Mouse (Mus musculus) heart, postnatal 0 days (tissue): ENCODE data around the gene Alx3. TPM values are rescaled to one million over a fixed set of nuclear protein-coding genes. Genes with fewer than 3 reads are reported as not detected.

Experiments
- ATAC-seq: fragments of 200-750 bp; cut with Nextera tagmentation; 2 replicates; pipeline ENCODE4 v1.8.0; 2017; ENCODE audit warnings: low read depth, moderate number of reproducible peaks, moderate library complexity; ENCODE audit not compliant: insufficient read depth
- DNase-seq: peaks from one replicate; pipeline ENCODE4 v3.0.0-alpha.2; 2016; ENCODE audit warnings: low spot score
- H3K27ac ChIP-seq: fragments of 300-500 bp; sonication (generic); 2 replicates; pipeline ENCODE4 v1.5.1; 2014; ENCODE audit warnings: low read depth, mild to moderate bottlenecking
- H3K27me3 ChIP-seq: fragments of 300-500 bp; sonication (generic); 2 replicates; pipeline ENCODE4 v1.6.1; 2014; ENCODE audit warnings: low read length, mixed read lengths; ENCODE audit not compliant: control insufficient read depth, insufficient read depth
- H3K36me3 ChIP-seq: fragments of 300-500 bp; sonication (generic); replicated peaks from 2 replicates; pipeline ENCODE4 v1.6.1; 2014; ENCODE audit warnings: low read length, mixed read lengths; ENCODE audit not compliant: control insufficient read depth, insufficient read depth
- H3K4me1 ChIP-seq: fragments of 300-500 bp; sonication (generic); 2 replicates; pipeline ENCODE4 v1.6.1; 2014; ENCODE audit warnings: antibody characterized with exemption; ENCODE audit not compliant: control insufficient read depth, insufficient read depth
- H3K4me2 ChIP-seq: fragments of 300-500 bp; sonication (generic); 2 replicates; pipeline ENCODE4 v1.6.1; 2014; ENCODE audit warnings: low read depth, mild to moderate bottlenecking, low read length, moderate library complexity
- H3K4me3 ChIP-seq: fragments of 300-500 bp; sonication (generic); 2 replicates; pipeline ENCODE4 v1.5.1; 2014; ENCODE audit warnings: low read depth, low read length
- H3K9ac ChIP-seq: fragments of 300-500 bp; sonication (generic); replicated peaks from 2 replicates; pipeline ENCODE4 v1.6.1; 2014; ENCODE audit warnings: low read depth, low read length, mixed read lengths
- H3K9me3 ChIP-seq: fragments of 300-500 bp; sonication (generic); replicated peaks from 2 replicates; pipeline ENCODE4 v1.6.1; 2016; ENCODE audit warnings: low read length; ENCODE audit not compliant: control insufficient read depth
- CTCF ChIP-seq: IDR thresholded peaks from 2 replicates; pipeline ENCODE4 v1.5.1; 2016; ENCODE audit warnings: antibody characterized with exemption, control low read depth, low read depth
- EP300 ChIP-seq: IDR thresholded peaks from 2 replicates; pipeline ENCODE4 v1.6.1; 2016; ENCODE audit warnings: antibody characterized with exemption, low read depth
- WGBS: fragments of 180-500 bp; shearing (Covaris S2); extraction: QIAGEN DNeasy Blood & Tissue Kit; methylation state at CpG from one replicate; pipeline ENCODE4 v1.1.7; 2014; 5-methylcytosine and 5-hydroxymethylcytosine counted together
- polyA plus RNA-seq: library from polyadenylated mRNA; unstranded; fragments of >200 nt; fragmentation: Nextera tagmentation; extraction: Ambion mirVana; gene quantifications from 2 replicates; pipeline ENCODE4 v1.2.1, GENCODE M21; 2015
- total RNA-seq: library from RNA; depleted of rRNA; stranded (reverse); fragments of >200 nt; gene quantifications from 2 replicates; pipeline ENCODE4 v1.2.3, GENCODE M21; 2014; ENCODE audit warnings: low replicate concordance

Alx3 gene
- total and polyA plus RNA-seq, 2 experiments from 2014 or later = not detected

DNA sequence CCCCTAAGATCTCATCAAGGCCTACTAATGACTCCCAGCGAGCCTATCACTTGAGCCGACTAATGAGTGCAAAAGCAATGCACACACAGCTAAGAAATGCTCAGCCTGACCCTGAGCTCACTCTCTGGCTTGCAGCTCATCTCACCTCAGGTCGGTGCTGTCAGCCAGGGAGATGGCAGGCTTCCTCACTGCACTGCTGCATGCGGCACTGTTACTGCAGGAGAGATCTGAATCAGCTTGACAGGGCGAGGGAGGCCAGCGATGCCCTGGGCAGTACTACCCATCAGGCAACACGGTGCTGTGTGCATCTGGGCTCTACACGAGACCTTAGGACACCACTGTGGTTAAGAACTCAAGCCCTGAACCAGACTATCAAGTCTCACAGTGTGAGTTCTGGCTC lies 30.7 kb downstream of the Alx3 start:
- no peak for TF ChIP-seq CTCF
- TF ChIP-seq EP300 = no peak
- H3K27me3 ChIP-seq = no peaks in the 10 kb centered on the region
- 93% methylated on average over 8 of the region's 8 CpGs for WGBS

DNA sequence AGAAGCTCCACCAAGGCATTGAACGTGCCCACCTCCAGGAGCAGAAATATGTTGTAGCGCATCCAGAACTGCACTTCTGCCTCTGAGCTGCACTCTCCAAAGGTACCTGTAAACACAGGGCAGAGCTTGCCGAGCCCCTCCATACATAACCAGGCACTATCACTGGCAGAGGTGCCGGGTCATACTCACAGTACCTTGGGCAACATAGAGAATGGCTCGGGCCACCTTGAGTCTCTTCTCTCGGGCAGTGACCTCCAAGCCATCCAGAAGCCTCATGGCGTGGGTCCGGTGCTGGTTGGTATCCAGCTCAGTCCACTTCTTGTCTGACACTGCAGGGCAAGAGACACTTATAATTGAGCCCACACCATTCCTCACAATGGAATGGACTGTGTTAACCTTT lies 31.9 kb downstream of the Alx3 start:
- peaks cover 69% of the 10 kb centered on the region for H3K36me3 ChIP-seq
- ATAC-seq (no peak), DNase-seq (no peak)
- H3K9me3 ChIP-seq = no peaks in the 10 kb centered on the region
- H3K27me3 ChIP-seq = no peaks in the 10 kb centered on the region
- no peak overlapping the region for H3K27ac ChIP-seq
- H3K9ac ChIP-seq = no peak overlapping the region
- no peak for TF ChIP-seq EP300
- no peak for TF ChIP-seq CTCF
- no peak overlapping the region for H3K4me2 ChIP-seq
- H3K4me1 ChIP-seq = 0 out of 2 replicates have a peak, but pooled peaks cover 10% of the 10 kb centered on the region
- 93% methylated on average over 8 of the region's 8 CpGs for WGBS
- no peak overlapping the region for H3K4me3 ChIP-seq

More for the DNA sequence above, 30.7 kb downstream of the Alx3 start:
- no peak overlapping the region for H3K4me2 ChIP-seq
- peaks cover 81% of the 10 kb centered on the region for H3K36me3 ChIP-seq
- no peak overlapping the region for H3K27ac ChIP-seq
- H3K4me3 ChIP-seq = no peak overlapping the region
- ATAC-seq = no peak
- no peaks in the 10 kb centered on the region for H3K9me3 ChIP-seq
- H3K4me1 ChIP-seq = 0 out of 2 replicates have a peak, but pooled peaks cover 7% of the 10 kb centered on the region
- H3K9ac ChIP-seq = no peak overlapping the region
- DNase-seq = no peak

DNA sequence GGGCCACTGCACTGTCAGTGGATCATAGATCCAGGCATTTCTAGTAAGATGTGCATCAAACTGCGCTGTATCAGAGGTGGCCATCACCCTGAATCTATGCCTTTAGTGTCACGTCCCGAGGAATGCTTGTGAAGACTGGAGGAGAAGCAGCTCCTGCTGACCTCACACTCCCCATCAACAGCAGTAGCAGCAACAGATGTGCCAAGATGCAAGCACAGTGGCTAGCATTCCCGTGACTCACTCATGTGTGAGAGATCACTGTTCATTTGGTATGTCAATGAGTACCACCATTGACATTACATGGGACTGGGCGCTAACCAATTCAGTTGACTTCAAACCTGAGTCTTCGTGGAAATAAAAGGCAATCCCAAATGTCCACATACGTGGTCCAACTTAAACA lies 32.8 kb downstream of the Alx3 start:
- ATAC-seq (no peak), DNase-seq (no peak)
- WGBS = 92% methylated on average over 7 of the region's 7 CpGs
- 0 out of 2 replicates have a peak, but pooled peaks cover 10% of the 10 kb centered on the region for H3K4me1 ChIP-seq
- H3K27ac ChIP-seq = no peak overlapping the region
- H3K4me2 ChIP-seq = no peak overlapping the region
- no peak for TF ChIP-seq EP300
- no peak for TF ChIP-seq CTCF
- no peaks in the 10 kb centered on the region for H3K27me3 ChIP-seq
- peaks cover 60% of the 10 kb centered on the region for H3K36me3 ChIP-seq
- no peak overlapping the region for H3K9ac ChIP-seq
- no peaks in the 10 kb centered on the region for H3K9me3 ChIP-seq
- no peak overlapping the region for H3K4me3 ChIP-seq

DNA sequence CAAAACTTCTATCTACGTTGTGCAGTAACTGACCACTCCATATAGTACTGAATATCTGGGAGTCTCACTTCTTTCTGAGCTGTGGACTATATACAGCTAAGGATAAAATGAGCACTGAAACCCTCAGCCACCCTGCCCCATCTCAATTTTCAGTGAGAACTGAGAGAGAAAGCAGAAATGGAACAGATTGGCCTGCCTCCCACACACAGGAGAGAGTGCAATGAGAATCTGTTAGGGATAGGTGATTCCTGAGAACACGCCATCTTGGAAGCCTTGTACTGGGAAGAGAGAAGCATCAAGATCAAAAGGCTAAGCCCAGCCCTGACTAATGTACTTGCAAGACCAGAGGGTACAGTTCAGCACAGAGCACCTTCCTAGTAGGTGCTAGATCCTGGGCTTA lies 33.7 kb downstream of the Alx3 start:
- no peak for ATAC-seq
- Histone ChIP-seq H3K4me2 (no peak overlapping the region), H3K9me3 (no peaks in the 10 kb centered on the region), H3K4me3 (no peak overlapping the region), H3K4me1 (0 out of 2 replicates have a peak, but pooled peaks cover 10% of the 10 kb centered on the region), H3K27me3 (no peaks in the 10 kb centered on the region), H3K36me3 (peaks cover 51% of the 10 kb centered on the region), H3K9ac (no peak overlapping the region), H3K27ac (no peak overlapping the region)
- WGBS = 95% methylated on average over 2 of the region's 2 CpGs
- DNase-seq = no peak
- TF ChIP-seq EP300 = no peak
- TF ChIP-seq CTCF = no peak

DNA sequence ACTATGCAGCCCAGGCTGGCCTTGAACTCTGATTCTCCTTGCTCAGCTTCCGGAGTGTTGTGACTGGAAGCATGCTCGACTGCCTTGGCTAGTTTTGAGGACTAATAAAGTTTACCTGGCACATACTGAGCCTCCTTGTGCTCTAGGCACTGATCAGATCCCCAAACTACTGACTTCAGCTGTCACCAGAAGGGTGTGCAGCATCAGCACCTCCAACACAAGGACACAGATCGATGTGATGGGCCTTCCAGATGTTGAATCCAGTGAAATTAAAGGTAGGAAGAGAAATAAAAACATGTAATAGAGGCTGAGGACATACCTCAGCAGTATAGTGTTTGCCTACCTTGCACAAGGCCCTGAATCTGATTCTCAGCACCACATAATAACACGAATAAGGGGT lies 34.6 kb downstream of the Alx3 start:
- Histone ChIP-seq H3K36me3 (peaks cover 42% of the 10 kb centered on the region), H3K9me3 (no peaks in the 10 kb centered on the region), H3K4me3 (no peak overlapping the region), H3K27me3 (no peaks in the 10 kb centered on the region), H3K27ac (no peak overlapping the region), H3K4me2 (no peak overlapping the region), H3K9ac (no peak overlapping the region), H3K4me1 (0 out of 2 replicates have a peak, but pooled peaks cover 10% of the 10 kb centered on the region)
- 90% methylated on average over 4 of the region's 4 CpGs for WGBS
- ATAC-seq = no peak
- no peak for DNase-seq
- no peak for TF ChIP-seq CTCF
- TF ChIP-seq EP300 = no peak
